Mouse (Mus musculus) megakaryocyte progenitor cell, adult 5-6 weeks (primary cell): ENCODE measurements around the gene Mst1. TPM values are rescaled to one million over a fixed set of nuclear protein-coding genes. Genes with fewer than 3 reads are reported as not detected.

Experiments
- ATAC-seq: replicated peaks from 2 replicates; pipeline ENCODE4 v1.8.0; 2016; ENCODE audit warnings: mild to moderate bottlenecking, moderate TSS enrichment, inconsistent platforms; ENCODE audit not compliant: poor library complexity
- total RNA-seq, 2 experiments: library from RNA; stranded (forward) in 1 of 2; stranded (reverse) in 1 of 2; fragments of 157-497, 149-512 nt in 1 of 2; fragments of 200-1000 nt in 1 of 2; gene quantifications; 2 replicates each; pipeline versions ENCODE4 v1.2.3 to v1.2.4; 2015 to 2017

The Mst1 gene
- 0.46 and 3.1 TPM in 2 replicates for total RNA-seq (2015)
- 0.37 and 0.74 TPM in 2 replicates for total RNA-seq (2017)

DNA sequence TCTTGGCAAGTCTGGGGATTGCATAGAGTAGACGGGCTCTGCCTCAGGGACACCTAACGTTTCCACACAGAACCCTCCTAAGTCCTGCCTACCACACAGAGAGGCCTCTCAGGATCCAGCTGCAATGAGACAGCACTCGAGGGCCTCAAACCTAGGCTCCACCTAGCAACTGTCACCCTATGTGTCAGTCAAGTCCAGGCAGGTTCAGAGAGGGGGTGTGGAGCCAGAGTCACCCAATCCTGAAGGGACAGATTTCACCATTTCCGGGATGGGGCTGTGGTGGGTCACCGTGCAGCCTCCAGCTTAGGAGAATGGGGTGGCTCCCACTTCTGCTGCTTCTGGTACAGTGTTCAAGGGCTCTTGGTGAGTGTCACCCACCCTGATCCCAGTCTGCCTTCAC lies at the start of gene Mst1:
Mst1 (plus strand) TSS at position 269 of the 400 bp plus-strand sequence.
- ATAC-seq: peak; percentile 29

DNA sequence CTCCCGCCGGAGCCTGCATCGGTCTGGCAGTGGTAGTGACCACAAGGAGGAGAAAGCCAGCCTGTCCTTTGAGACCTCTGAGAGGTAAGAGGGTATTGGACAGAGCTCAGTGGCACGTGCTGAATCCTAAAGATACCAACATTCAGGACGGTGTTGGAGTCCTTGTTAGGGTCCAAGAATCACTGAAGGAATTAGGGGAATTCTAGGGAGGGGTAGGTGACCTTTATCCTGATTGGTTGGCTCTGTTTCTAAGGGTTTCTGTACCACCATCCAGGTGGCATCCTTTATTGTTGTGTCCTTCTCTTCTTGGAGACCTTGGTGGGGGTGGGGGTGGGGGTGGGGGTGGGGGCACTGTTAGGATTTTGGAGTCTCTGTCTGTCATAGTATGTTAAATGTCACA lies 48.1 kb upstream of the Mst1 start:
- no peak for ATAC-seq

DNA sequence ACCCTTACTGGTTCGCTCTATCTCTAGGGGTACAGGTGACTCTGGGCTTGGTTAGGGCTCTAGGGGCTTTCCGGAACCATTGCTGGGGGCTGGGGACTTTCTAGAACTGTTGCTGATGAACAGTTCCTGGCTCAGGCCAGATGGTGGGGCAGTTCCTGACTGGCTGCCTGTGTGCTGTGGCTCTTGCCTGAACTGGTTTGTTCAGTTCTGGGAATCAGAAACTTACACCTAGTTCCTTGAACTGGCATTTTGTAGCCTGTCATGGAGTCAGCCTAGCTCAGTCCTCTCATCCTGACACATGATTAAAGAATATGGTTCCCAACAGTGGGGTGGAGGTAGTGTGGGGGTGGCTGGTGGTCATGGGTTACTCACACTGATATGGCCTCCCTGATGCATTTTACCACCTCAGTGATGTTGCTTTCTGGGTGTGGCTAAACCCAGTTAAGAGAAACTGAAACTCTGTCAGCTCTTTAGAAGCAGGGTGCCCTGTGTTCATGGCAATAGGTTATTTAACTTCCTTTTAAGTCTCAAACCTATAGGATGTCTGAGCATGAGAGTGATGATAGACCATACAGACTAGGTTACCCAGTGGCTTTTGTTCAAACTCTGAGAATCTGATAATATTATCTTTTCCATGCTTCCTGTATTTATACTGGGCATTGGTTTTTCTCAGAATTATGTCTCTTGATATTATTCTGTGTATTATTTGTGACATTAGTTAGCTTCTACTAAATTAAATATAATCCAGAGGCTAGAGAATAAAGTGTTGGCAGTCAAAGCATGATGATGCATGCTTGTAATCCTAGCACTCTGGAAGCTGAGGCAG lies 44.7 kb upstream of the Mst1 start:
- peak; percentile 60 for ATAC-seq

DNA sequence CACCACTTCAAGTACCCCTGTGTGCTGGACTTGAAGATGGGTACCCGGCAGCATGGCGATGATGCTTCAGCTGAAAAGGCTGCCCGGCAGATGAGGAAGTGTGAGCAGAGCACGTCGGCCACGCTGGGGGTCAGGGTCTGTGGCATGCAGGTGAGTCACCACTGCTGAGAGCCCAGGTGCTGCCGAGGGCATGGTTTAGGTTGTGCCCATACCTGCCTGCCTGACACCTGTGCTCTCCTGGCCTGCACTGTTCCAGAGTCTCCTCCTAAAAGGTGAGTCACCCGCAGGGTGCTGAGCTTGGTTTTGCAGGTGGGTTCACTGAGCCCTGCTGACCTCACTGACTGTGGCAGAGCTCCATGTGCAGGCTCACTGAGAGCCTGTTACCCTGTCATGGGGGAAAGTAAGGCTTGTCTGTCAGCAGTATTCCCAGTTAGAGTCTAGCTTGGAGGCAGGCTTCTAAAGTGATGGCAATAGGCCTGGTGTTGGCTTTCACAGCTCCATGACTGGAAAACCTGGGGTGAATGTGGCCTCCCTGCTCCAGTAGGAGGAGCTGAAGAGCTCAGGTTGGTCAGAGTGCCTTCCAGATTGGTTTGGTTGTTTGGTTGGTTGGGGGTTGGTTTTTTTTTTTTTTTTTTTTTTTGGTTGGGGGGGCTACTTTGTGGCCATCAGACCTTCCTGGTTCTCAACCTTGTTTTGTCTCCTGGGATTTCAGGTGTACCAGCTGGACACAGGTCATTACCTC lies 35.3 kb upstream of the Mst1 start:
- ATAC-seq: no peak

DNA sequence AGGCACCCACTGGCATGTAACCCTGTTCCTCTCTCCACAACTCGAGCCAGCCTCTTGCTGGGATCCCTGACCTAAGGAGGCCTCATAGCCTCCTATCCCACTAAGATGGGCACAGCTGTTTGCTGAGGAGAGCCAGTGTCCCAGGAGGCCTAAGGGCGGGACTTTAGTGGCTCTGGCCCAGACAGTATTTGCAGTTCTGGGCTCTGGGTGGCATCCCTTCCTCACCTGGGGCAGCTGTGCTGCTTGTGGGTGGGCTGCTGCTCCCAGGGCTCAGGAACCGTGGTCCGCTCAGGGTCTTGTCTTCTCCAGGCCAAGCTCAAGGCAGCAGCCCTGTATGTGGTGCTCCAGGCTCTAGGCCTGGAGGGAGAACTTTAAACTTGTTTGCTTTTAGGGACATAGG lies 33.7 kb upstream of the Mst1 start:
- ATAC-seq: no peak

DNA sequence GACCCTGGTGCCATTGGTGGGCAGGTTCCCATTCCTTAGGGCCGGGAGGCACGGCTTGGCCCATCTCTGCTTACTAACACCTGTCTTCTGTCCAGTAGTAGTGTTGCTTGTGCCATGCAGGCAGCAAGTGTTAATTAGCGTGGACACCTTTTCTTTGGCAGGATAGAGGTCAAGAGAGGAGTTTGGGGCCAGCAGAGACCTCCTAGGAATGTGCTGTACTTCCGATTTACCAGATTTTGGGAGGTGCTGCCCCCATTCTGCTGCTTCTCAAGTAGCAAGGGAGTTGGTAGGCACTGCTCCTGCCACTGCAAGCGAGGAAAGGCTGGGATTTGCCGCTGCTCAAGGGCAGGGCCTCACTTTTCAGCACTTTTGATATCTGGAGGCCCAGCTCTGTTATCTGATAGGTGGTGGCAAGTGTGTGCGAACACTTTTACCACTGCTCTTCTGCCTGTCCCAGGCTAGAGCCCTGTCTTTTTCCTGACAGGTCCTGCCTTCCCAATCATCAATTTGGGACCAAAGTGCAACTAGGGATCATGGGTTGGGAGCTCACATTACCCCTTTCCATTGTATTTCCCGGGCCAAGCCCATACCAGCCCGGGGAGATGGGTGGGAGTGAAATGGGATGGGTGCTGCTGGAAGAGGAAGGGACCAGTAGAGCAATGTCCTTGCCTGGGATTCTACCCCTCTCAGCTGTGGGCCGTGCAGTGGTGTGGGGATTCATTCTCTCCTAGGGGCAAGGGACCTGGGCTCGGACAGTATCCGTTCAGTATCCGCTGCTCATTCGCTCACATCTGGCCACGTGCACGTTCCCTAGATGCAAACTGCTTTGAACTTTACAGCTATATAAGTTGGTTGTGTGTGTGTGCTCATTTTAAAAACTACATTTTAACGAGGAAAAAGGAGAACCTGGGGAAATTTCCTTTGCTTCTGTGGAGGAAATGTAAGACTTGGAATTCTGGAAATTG lies 32.4 kb upstream of the Mst1 start:
- ATAC-seq: 0 out of 2 replicates have a peak, but pooled peaks have one; percentile 8

DNA sequence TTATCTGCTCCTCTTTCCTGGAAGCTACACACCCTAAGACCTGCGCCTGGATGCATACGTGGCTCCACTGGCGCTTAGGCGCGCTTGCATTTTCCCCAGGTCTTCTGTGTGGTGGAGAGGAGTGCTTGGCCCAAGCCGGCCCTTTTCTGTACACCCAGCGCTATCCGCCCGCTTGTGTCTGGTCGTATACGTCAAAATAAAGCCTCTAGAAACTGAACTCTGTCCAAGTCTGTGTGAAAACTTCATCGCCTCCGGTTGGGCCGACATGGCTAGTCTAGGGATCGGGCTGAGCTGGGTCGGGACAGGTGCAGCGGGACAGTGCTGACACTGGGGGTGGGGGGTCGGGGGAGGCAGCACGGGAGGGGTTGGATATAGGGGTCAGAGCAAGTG lies 31.7 kb upstream of the Mst1 start:
- ATAC-seq: no peak

DNA sequence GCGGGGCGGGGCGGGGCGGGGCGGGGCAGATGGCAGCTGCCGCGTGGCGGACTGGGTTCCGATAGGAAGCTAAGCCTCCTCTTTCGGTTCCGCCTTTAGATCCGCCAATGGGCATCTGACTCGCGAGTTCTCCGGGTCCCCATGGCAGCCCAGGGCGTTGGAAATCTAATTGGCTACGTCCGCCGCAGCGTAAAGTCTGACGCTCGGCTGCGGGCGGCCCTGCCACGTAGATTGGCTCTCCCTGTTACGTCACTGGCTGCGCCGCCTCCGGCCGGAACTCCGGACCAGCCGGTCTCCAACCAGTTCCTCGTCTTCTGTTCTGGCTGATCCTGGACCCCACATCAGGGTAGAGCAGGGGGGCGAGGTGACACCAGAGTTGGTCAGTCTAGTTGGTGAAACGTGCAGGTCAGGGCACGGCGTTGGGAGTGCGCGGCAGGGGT lies 31.2 kb upstream of the Mst1 start, which contains the start of gene Gmppb:
Gmppb (plus strand) TSS at position 227 of the 440 bp plus-strand sequence.
- ATAC-seq: peak; percentile 79

DNA sequence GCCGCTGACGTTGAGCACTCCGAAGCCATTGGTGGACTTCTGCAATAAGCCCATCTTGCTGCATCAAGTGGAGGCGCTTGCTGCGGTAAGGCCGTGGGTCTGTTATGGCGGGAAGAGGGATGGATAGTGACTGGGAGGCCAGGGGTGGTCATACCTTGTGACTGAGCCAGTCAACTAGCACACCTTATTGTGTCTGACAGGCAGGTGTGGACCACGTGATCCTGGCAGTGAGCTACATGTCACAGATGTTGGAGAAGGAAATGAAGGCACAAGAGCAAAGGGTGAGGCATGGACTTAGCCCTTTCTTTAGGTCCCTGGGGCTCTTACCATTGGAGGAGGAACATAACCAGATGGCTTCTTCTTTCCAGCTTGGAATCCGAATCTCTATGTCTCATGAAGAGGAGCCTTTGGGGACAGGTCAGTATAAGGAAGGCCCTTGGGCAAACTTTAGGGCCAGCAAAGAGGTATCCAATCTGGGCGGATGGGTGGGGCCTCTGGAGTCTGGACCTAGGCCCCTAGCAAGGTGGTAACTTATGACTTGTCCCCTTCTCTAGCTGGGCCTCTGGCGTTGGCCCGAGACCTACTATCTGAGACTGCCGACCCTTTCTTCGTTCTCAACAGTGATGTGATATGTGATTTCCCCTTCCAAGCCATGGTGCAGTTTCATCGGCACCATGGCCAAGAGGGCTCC lies 30.5 kb upstream of the Mst1 start:
- peak; percentile 9 for ATAC-seq

DNA sequence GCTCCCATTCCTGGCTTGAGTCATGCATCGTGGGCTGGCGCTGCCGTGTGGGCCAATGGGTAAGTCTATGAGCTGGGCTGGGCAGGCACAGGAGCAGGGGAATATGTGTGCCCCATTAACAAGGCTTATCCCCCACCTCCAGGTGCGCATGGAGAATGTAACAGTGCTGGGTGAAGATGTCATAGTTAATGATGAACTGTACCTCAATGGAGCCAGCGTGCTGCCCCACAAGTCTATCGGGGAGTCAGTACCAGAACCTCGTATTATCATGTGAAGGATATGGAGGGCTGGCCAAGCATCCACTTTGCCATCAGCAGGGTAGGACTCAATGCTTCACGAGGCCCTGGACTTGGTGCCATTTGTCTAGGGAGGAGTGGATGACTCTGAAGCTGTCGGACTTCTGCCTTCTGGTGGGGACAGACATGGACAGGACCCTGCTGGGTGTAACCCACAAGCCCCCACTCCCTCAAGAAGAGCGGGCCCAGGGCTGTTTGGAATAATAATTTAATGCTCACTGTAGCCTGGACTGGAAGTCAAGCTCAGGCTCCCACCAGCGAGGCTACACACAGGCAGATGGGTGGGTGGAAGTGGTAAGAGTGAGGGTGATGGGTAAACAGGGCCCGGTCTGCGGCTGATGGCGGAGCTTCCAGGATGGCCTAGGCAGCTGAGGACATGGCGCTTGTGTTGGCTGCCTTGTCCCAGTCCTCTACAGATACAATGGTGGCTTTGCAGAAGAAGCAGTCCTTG lies 28.9 kb upstream of the Mst1 start:
- ATAC-seq: no peak

DNA sequence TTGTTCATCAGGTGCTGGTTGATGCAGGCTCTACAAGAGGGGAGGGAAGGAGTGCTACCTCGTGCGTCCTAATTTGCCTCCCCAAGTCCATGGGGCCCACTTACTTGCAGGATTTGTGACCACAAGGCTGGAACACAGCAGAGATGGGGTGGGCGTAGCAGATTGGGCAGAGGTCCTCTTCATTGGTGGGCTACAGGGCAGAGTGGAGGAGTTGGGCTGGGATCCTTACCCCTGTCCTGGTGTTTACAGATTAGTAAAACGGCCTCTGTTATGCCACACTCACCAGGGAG lies 28.4 kb upstream of the Mst1 start:
- ATAC-seq: no peak

DNA sequence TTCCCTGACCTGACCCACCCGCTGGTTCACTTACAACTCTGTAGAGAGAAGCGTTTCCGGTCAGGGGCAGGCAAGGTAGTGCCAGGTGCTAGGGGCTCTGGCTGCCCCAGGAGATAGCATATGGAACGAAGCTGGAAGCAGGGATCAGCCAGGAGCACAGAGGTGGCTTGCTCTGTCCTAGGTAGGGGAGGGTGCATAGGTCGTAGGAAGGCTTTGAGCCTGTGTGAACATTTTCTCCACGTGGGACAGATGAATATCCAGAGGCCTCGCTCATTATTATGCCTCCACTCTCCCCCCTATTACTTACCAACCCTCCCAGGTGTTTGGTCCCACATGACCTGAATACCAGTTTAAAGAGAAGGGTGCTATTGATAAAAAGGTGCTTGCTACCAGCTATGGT lies 27.8 kb upstream of the Mst1 start:
- ATAC-seq: no peak

DNA sequence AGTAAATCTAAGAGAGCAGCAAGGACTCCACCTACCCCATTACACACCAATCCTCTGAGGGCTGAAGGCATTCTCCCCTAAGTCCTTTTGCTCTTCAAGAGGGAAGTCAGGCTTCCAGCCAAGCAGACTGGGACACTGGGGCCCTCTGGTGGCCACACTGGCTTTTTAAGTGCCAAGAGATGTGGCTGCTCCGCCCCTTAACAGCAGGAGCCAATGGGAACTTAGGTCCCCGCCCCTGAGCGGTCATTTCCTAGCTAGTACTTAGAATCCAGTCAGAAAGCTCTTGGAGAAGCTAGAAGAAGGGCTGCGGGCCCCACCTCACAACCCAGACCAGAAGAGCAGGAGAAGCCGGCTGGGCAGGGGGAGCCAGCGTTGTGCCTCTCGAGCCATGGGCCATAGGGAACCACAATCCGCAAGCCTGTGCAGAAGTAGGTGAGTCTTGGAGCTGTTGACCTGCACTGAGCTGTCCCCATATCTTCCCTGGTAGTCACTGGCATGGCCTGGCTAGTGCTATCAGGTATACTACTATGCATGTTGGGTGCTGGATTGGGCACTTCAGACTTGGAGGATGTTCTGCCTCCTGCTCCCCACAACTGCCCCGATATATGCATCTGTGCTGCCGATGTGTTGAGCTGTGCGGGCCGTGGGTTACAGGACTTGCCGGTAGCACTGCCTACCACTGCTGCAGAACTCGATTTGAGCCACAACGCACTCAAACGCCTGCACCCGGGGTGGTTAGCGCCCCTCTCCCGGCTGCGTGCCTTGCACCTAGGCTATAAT lies 27.2 kb upstream of the Mst1 start, which contains the start of gene Amigo3:
Amigo3 (plus strand) TSS at position 275 of the 780 bp plus-strand sequence.
- peak; percentile 74 for ATAC-seq

DNA sequence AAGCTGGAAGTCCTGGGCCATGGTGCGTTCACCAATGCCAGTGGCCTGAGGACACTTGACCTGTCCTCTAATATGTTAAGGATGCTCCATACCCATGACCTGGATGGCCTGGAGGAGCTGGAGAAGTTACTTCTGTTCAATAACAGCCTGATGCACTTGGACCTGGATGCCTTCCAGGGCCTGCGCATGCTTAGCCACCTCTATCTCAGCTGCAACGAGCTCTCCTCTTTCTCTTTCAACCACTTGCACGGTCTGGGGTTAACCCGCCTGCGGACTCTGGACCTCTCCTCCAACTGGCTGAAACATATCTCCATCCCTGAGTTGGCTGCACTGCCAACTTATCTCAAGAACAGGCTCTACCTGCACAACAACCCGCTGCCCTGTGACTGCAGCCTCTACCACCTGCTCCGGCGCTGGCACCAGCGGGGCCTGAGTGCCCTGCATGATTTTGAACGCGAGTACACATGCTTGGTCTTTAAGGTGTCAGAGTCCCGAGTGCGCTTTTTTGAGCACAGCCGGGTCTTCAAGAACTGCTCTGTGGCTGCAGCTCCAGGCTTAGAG lies 26.5 kb upstream of the Mst1 start:
- ATAC-seq: no peak

DNA sequence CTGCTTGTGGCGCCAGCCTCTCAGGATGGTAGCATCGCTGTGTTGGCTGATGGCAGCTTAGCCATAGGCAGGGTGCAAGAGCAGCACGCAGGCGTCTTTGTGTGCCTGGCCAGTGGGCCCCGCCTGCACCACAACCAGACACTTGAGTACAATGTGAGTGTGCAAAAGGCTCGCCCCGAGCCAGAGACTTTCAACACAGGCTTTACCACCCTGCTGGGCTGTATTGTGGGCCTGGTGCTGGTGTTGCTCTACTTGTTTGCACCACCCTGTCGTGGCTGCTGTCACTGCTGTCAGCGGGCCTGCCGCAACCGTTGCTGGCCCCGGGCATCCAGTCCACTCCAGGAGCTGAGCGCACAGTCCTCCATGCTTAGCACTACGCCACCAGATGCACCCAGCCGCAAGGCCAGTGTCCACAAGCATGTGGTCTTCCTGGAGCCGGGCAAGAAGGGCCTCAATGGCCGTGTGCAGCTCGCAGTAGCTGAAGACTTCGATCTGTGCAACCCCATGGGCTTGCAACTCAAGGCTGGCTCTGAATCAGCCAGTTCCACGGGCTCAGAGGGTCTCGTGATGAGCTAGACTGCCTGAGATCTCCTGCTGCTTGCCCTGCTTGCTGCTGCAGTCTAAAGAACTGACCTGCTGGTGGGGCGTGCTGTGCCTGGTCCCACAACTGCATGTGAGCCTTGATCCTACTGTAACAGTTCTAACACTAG lies 25.8 kb upstream of the Mst1 start:
- ATAC-seq: no peak

DNA sequence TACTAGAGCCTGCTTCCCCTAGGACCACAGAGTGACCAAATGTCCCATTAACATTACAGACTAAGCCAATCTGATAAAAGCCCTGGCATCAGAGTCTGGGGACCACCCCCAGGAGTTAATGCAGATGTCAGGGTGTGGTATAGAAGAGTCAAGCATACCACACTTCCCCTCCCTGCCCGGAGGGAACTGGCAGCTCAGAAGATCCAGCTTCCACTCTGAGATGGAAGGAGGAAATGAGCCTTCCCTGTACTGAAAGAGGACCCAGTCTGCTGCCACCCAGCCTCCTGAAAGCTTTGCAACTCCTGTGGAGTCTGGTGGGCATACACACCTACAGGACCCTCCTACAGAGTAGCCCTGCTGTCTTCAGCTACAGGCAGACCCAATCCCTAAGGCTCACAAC lies 25.2 kb upstream of the Mst1 start:
- no peak for ATAC-seq

DNA sequence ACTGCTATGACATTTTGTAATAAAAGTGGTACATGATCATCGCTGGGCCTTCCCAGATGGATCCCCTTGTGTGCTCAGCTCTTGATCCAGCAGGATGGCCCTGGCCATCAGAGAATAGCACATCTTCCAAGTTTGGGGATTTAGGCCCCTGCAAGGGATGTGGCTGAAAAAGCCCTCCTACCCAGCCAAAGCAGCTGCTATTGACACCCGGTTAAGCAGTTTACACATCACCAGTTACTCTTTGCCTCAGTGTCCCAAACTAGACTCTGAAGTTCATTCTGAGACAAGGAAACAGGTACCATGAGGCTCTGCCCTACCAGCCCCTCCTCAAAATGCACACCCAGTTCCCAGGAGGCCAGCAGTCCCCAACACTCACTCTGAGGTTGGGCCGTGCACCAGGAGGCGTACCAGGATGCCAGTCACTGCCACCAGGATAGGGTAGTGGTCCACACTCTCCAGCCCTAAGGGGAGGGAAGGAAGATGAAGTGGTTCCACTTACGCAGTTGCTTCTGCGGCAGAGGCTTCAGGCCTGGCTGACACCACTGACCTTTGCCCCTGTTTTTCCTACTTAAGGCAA lies 24.5 kb upstream of the Mst1 start:
- no peak for ATAC-seq
